Mouse (Mus musculus) fibroblast of lung, adult 2 months (primary cell): ENCODE results near the gene Vmn1r94.
"Not testable (repeated sequence)": the region's sequence is repeated elsewhere in the genome, so short reads cannot be mapped to it uniquely, and the experiment has no call there.

Experiments used
- DNase-seq: peaks from one replicate; pipeline ENCODE4 v3.0.0-alpha.2; 2011; ENCODE audit warnings: low read depth

Gene Vmn1r94

GRCm38 (mm10) chr7:20168277-20168676 is at the start of gene Vmn1r94:
Gene Vmn1r94, minus strand, starts transcription at chr7:20168377.
- not testable (repeated sequence) for DNase-seq

- DNase-seq: not testable (repeated sequence)
Observed at GRCm38 (mm10) chr7:20205507-20205906, 37.3 kb upstream of the Vmn1r94 start, which contains the start of gene Gm6164. Gene Gm6164, minus strand, starts transcription at chr7:20205607.

DNA sequence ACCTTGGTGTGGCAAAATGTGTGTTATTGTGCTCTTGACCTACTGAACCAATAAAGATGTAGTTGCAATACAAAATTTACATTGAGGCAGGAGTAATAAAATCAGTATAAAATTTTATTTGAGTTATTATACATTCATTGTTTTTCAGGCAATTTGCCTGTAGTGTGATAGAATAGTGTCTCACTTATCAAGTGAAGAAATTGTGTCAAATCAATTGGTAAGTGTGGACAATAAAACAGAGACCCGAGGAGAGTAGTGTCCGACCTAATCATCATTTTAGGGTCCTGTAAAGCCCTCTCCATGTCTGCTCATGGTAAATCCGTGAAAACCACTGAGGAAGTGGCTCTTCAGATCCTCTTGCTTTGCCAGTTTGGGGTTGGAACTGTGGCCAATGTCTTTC is 25.2 kb upstream of the Vmn1r94 start, which contains the start of gene Vmn1r95:
TSS of gene Vmn1r95 (plus strand) at position 301 of the 400 bp plus-strand sequence.
- not testable (repeated sequence) for DNase-seq

DNA sequence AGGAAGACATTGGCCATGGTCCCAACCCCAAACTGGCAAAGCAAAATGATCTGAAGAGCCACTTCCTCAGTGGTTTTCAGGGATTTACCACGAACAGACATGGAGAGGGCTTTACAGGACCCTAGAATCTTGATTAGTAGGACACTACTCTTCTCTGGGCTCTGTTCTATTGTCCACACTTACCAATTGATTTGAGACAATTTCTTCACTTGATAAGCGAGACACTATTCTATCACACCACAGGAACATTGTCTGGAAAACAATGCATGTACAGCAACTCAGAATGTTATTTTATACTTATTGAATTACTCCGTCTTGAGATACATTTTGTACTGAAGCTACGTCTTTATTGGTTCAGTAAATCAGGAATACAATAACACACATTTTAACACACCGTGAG is 29.2 kb downstream of the Vmn1r94 start, which contains the start of gene Vmn1r93:
TSS of gene Vmn1r93 (minus strand) at position 101 of the 400 bp plus-strand sequence.
- DNase-seq: not testable (repeated sequence)

GRCm38 (mm10) chr7:20122479-20122878 is 45.7 kb downstream of the Vmn1r94 start, which contains the start of gene Gm16442:
Gene Gm16442, minus strand, starts transcription at chr7:20122579.
- DNase-seq: not testable (repeated sequence)
